Mouse (Mus musculus) hindbrain, embryonic 16.5 days (tissue): ENCODE results near the gene Hspbp1. TPM values are rescaled to one million over a fixed set of nuclear protein-coding genes. Genes with fewer than 3 reads are reported as not detected.

Source experiments
- ATAC-seq: fragments of 200-750 bp; cut with Nextera tagmentation; 2 replicates; pipeline ENCODE4 v1.8.0; 2017; ENCODE audit warnings: moderate TSS enrichment, moderate library complexity
- H3K27ac ChIP-seq: fragments of 300-500 bp; sonication (generic); 2 replicates; pipeline ENCODE4 v1.5.1; 2014; ENCODE audit warnings: low read depth, mild to moderate bottlenecking, control low read depth, low read length, moderate library complexity
- H3K27me3 ChIP-seq: fragments of 300-500 bp; sonication (generic); replicated peaks from 2 replicates; pipeline ENCODE4 v1.6.1; 2014; ENCODE audit warnings: low read length; ENCODE audit not compliant: control insufficient read depth, insufficient read depth
- H3K36me3 ChIP-seq: fragments of 300-500 bp; sonication (generic); 2 replicates; pipeline ENCODE4 v1.6.1; 2014; ENCODE audit warnings: mild to moderate bottlenecking, low read length, moderate library complexity, mixed read lengths; ENCODE audit not compliant: control insufficient read depth, insufficient read depth
- H3K4me1 ChIP-seq: fragments of 300-500 bp; sonication (generic); 2 replicates; pipeline ENCODE4 v1.6.1; 2014; ENCODE audit warnings: low read depth, low read length; ENCODE audit not compliant: control insufficient read depth, insufficient read depth
- H3K4me2 ChIP-seq: fragments of 300-500 bp; sonication (generic); 2 replicates; pipeline ENCODE4 v1.6.1; 2014; ENCODE audit warnings: mild to moderate bottlenecking, low read length, control low read depth, moderate library complexity
- H3K4me3 ChIP-seq: fragments of 300-500 bp; sonication (generic); 2 replicates; pipeline ENCODE4 v1.5.1; 2014; ENCODE audit warnings: mild to moderate bottlenecking, low read length, control low read depth, moderate library complexity
- H3K9ac ChIP-seq: fragments of 300-500 bp; sonication (generic); 2 replicates; pipeline ENCODE4 v1.6.1; 2014; ENCODE audit warnings: low read depth, mild to moderate bottlenecking, control low read depth, low read length, moderate library complexity
- H3K9me3 ChIP-seq: fragments of 300-500 bp; sonication (generic); 2 replicates; pipeline ENCODE4 v1.6.1; 2014; ENCODE audit warnings: mild to moderate bottlenecking, low read length, moderate library complexity; ENCODE audit not compliant: control insufficient read depth
- WGBS: fragments of 180-500 bp; shearing (Covaris S2); extraction: QIAGEN DNeasy Blood & Tissue Kit; methylation state at CpG from one replicate; pipeline ENCODE4 v1.1.7; 2014; 5-methylcytosine and 5-hydroxymethylcytosine counted together
- polyA plus RNA-seq: library from polyadenylated mRNA; unstranded; fragments of >200 nt; fragmentation: Nextera tagmentation; extraction: Ambion mirVana; gene quantifications from 2 replicates; pipeline ENCODE4 v1.2.1, GENCODE M21; 2015

The Hspbp1 gene
- polyA plus RNA-seq, 1 experiment from 2014 or later, result 188 TPM

GRCm38 (mm10) chr7:4705098-4705497 is 20.2 kb upstream of the Hspbp1 start:
- Histone ChIP-seq H3K9me3 (no peaks in the 10 kb centered on the region), H3K4me1 (no peaks in the 10 kb centered on the region; the same call in 1 of the 2 replicates), H3K27ac (no peak overlapping the region), H3K4me3 (no peak overlapping the region), H3K9ac (no peak overlapping the region), H3K27me3 (no peaks in the 10 kb centered on the region), H3K36me3 (peaks cover 52% of the 10 kb centered on the region), H3K4me2 (no peak overlapping the region)
- ATAC-seq, result no peak
- 39% methylated on average over 18 of the region's 18 CpGs for WGBS

DNA sequence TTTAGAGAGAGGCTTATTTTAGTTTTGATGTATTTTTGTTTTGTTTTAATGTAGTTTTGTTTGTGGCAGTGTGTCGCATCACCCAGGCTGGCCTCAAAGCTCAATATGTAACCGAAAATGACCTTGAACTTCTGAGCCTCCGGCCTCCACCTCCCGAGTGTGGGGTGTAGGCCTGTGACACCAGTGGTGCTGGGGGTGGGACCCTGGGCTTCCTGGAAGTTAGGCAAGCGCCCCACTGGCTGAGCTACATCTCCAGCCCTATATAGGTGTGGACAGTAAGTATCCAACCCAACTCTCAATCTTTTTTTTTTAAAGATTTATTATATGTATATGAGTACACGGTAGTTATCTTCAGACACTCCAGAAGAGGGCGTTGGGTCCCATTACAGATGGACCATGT is 18.3 kb upstream of the Hspbp1 start:
- Histone ChIP-seq H3K9ac (no peak overlapping the region), H3K4me3 (no peak overlapping the region), H3K4me1 (no peaks in the 10 kb centered on the region; the same call in 1 of the 2 replicates), H3K27me3 (no peaks in the 10 kb centered on the region), H3K27ac (no peak overlapping the region), H3K4me2 (no peak overlapping the region), H3K9me3 (no peaks in the 10 kb centered on the region), H3K36me3 (peaks cover 50% of the 10 kb centered on the region)
- no peak for ATAC-seq
- 93% methylated on average over 7 of the region's 7 CpGs for WGBS

DNA sequence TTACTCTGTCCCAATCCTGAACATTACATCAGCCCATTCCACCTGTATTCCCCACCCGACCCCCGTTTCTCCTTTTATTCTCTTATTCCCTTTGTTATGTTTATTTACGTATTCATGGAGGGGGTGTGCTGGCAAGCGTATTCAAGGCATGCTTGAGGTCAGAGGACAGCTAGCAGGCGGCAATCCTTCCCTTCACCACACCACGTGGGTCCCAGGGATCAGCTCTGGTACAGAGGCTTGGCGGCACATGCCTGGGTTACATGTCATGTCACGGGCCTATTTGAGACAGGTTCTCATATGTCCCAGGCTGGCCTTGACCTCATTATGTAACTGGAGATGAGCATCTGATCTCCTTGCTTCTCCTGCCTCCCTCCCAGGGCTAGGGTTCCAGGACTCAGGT is 17.5 kb upstream of the Hspbp1 start:
- H3K4me3 ChIP-seq, result no peak overlapping the region
- peaks cover 51% of the 10 kb centered on the region for H3K36me3 ChIP-seq
- H3K9ac ChIP-seq, result no peak overlapping the region
- no peaks in the 10 kb centered on the region for H3K9me3 ChIP-seq
- WGBS, result 26% methylated on average over 8 of the region's 8 CpGs
- no peaks in the 10 kb centered on the region; the same call in 1 of the 2 replicates for H3K4me1 ChIP-seq
- no peak for ATAC-seq
- no peak overlapping the region for H3K27ac ChIP-seq
- no peaks in the 10 kb centered on the region for H3K27me3 ChIP-seq
- no peak overlapping the region for H3K4me2 ChIP-seq

- H3K9ac ChIP-seq, result no peak overlapping the region
- H3K4me3 ChIP-seq, result no peak overlapping the region
- peaks cover 31% of the 10 kb centered on the region for H3K36me3 ChIP-seq
- H3K27ac ChIP-seq, result no peak overlapping the region
- peaks cover 11% of the 10 kb centered on the region for H3K4me1 ChIP-seq
- H3K27me3 ChIP-seq, result no peaks in the 10 kb centered on the region
- no peaks in the 10 kb centered on the region for H3K9me3 ChIP-seq
- H3K4me2 ChIP-seq, result no peak overlapping the region
- 70% methylated on average over 6 of the region's 6 CpGs for WGBS
- no peak for ATAC-seq
Observed at GRCm38 (mm10) chr7:4693004-4693403, 8.1 kb upstream of the Hspbp1 start.

DNA sequence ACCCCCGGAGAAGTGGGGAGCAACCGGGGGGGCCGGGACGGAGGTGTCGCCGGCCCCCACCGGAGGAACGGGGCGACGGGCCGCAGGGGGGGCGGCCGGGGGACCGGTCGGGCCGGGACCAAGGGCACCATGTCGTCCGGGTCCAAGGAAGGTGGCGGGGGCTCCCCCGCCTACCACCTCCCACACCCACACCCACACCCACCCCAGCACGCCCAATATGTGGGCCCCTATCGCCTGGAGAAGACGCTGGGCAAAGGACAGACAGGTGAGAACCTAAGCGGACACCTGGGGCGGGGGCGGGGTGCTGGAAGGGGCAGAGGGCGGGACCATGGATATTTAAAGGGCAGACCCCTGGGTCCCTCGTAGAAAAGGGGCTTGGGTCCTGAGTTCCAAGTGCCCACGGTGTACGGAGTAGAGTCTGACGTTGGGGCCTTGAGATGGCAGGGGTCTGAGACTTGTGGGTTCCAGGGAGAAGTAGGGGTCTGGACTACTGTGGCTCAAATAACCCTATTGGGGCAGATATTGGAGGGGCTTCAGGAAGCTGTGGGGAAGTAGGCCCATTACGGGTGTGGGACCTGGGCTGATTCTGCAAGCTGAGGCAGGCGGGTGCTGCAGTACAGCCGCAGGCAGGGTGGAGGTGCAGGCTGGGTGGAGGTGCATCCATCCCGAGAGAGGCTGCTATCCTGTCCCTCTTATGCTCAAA is 6.2 kb upstream of the Hspbp1 start:
- H3K4me3 ChIP-seq, result peak overlapping the region; percentile 97
- no peaks in the 10 kb centered on the region for H3K9me3 ChIP-seq
- H3K27ac ChIP-seq, result peak overlapping the region; percentile 95
- H3K36me3 ChIP-seq, result peaks cover 24% of the 10 kb centered on the region
- ATAC-seq, result peak; percentile 55
- H3K4me2 ChIP-seq, result peak overlapping the region; percentile 87
- H3K9ac ChIP-seq, result peak overlapping the region; percentile 100
- 4% methylated on average over 24 of the region's 35 CpGs for WGBS
- H3K27me3 ChIP-seq, result no peaks in the 10 kb centered on the region
- peaks cover 11% of the 10 kb centered on the region for H3K4me1 ChIP-seq

DNA sequence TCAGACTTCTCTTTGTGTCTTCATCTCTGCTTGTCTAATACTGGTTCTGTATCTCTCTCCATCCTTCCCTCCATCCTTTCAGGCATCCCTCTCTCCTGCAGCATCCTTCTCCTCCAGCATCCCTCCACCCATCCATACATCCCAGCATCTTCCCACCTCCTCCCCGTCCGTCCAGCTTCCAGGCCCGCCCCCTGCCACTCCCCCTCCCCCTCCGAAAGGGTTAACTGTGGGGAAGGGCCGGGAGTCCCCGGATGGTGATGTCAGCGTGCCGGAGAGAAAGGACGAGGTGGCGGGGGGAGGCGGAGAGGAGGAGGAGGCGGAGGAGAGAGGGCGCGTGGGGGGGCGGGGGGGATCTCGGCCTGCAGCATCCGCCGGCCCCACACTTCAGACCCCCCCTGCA is 5.5 kb upstream of the Hspbp1 start, which contains the start of gene Brsk1:
Gene Brsk1 (plus strand): TSS at position 218 of the 400 bp plus-strand sequence.
- peak within 1 kb of the TSS; percentile 100 for H3K9ac ChIP-seq
- peak within 1 kb of the TSS; percentile 95 for H3K27ac ChIP-seq
- H3K4me3 ChIP-seq, result peak within 1 kb of the TSS; percentile 97
- ATAC-seq, result peak; percentile 90
- H3K9me3 ChIP-seq, result no peaks in the 10 kb centered on the region
- H3K4me1 ChIP-seq, result peaks cover 11% of the 10 kb centered on the region
- no peaks in the 10 kb centered on the region for H3K27me3 ChIP-seq
- peak within 1 kb of the TSS; percentile 87 for H3K4me2 ChIP-seq
- H3K36me3 ChIP-seq, result peaks cover 21% of the 10 kb centered on the region
- 2% methylated on average over 14 of the region's 18 CpGs for WGBS

DNA sequence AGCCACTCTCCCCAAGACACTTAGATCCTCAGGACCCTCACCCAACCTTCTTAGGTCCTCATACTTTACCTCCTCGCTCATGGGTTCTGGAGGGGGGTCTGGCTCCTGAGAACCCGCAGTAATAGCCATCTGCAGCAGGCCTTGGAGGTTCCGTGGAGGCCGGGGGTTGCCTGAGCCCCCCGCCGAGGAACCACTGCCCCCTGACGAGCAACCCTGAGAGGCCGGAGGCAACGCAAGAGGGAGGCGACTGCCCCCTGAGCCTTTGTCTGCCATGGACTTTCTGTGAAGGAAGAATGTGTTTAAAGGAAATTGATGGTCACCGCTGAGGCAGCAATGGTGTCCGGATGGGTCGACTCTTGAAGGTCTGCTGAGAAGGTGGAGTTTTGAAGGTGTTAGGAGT is 665 bp downstream of the Hspbp1 start:
- ATAC-seq, result no peak
- peak overlapping the region; percentile 69 for H3K4me3 ChIP-seq
- H3K36me3 ChIP-seq, result peaks cover 15% of the 10 kb centered on the region
- peak overlapping the region; percentile 86 for H3K4me2 ChIP-seq
- H3K27ac ChIP-seq, result no peak overlapping the region; the same call in 1 of the 2 replicates
- H3K4me1 ChIP-seq, result peaks cover 8% of the 10 kb centered on the region
- H3K9me3 ChIP-seq, result no peaks in the 10 kb centered on the region
- peak overlapping the region; percentile 63 for H3K9ac ChIP-seq
- H3K27me3 ChIP-seq, result no peaks in the 10 kb centered on the region
- WGBS, result under 1% methylated on average over 13 of the region's 13 CpGs

GRCm38 (mm10) chr7:4683307-4683706 is 1.6 kb downstream of the Hspbp1 start:
- no peak overlapping the region for H3K27ac ChIP-seq
- no peaks in the 10 kb centered on the region for H3K9me3 ChIP-seq
- H3K36me3 ChIP-seq, result peaks cover 15% of the 10 kb centered on the region
- H3K4me2 ChIP-seq, result no peak overlapping the region
- peaks cover 8% of the 10 kb centered on the region for H3K4me1 ChIP-seq
- no peak for ATAC-seq
- 93% methylated on average over 5 of the region's 5 CpGs for WGBS
- H3K4me3 ChIP-seq, result no peak overlapping the region
- no peaks in the 10 kb centered on the region for H3K27me3 ChIP-seq
- H3K9ac ChIP-seq, result no peak overlapping the region

GRCm38 (mm10) chr7:4675200-4675599 is 9.7 kb downstream of the Hspbp1 start:
- no peaks in the 10 kb centered on the region for H3K27me3 ChIP-seq
- H3K4me2 ChIP-seq, result no peak overlapping the region
- no peak overlapping the region for H3K27ac ChIP-seq
- WGBS, result 91% methylated on average over 7 of the region's 7 CpGs
- ATAC-seq, result no peak
- no peak overlapping the region for H3K4me3 ChIP-seq
- H3K9me3 ChIP-seq, result no peaks in the 10 kb centered on the region
- H3K4me1 ChIP-seq, result no peaks in the 10 kb centered on the region
- no peak overlapping the region for H3K9ac ChIP-seq
- H3K36me3 ChIP-seq, result peaks cover 28% of the 10 kb centered on the region
